Mouse (Mus musculus) ES-Bruce4 (cell line): ENCODE measurements at regions not wholly inside any gene's neighbourhood (a gene's known extent, or its start where the extent isn't known, plus 50 kb on each side); places are given as distances from the start of the nearest gene placed in this dataset.

Experiments used
- H3K27ac ChIP-seq: 2 replicates; pipeline ENCODE4 v1.5.1; 2012; ENCODE audit warnings: low read length, inconsistent platforms; ENCODE audit not compliant: insufficient read depth
- H3K27me3 ChIP-seq: 2 replicates; pipeline ENCODE4 v1.6.1; 2012; ENCODE audit warnings: mild to moderate bottlenecking, low read length, inconsistent platforms; ENCODE audit not compliant: control insufficient read depth, poor library complexity, insufficient read depth, severe bottlenecking
- H3K36me3 ChIP-seq: 2 replicates; pipeline ENCODE4 v1.6.1; 2012; ENCODE audit warnings: inconsistent platforms, mild to moderate bottlenecking, low read length, moderate library complexity; ENCODE audit not compliant: control insufficient read depth, poor library complexity, insufficient read depth, severe bottlenecking
- H3K4me1 ChIP-seq: one replicate; pipeline ENCODE4 v1.8.1; 2011; ENCODE audit warnings: low read length; ENCODE audit not compliant: control insufficient read depth, insufficient read depth
- H3K4me3 ChIP-seq: 2 replicates; pipeline ENCODE4 v1.5.1; 2011; ENCODE audit warnings: low read depth, mild to moderate bottlenecking, low read length
- H3K9ac ChIP-seq: 2 replicates; pipeline ENCODE4 v1.6.1; 2012; ENCODE audit warnings: low read depth, mild to moderate bottlenecking, inconsistent platforms; ENCODE audit not compliant: poor library complexity, severe bottlenecking
- H3K9me3 ChIP-seq: replicated peaks from 2 replicates; pipeline ENCODE4 v1.6.1; 2012; ENCODE audit warnings: mild to moderate bottlenecking, low read length, inconsistent platforms; ENCODE audit not compliant: control insufficient read depth, poor library complexity, insufficient read depth, severe bottlenecking
- CTCF ChIP-seq: IDR thresholded peaks from one replicate; pipeline ENCODE4 v1.8.1; 2011; ENCODE audit warnings: low read depth, low read length
- EP300 ChIP-seq: IDR thresholded peaks from 2 replicates; pipeline ENCODE4 v1.6.1; 2011; ENCODE audit warnings: low read depth, low read length; ENCODE audit not compliant: insufficient read depth
- POLR2A ChIP-seq: IDR thresholded peaks from one replicate; pipeline ENCODE4 v1.8.1; 2011; ENCODE audit warnings: low read length; ENCODE audit not compliant: insufficient read depth

- peaks cover 9% of the 10 kb centered on the region; the same call in 1 of the 2 replicates for H3K9me3 ChIP-seq
Observed at GRCm38 (mm10) chr10:43777612-43778600, 123.6 kb downstream of the Qrsl1 start.

GRCm38 (mm10) chr10:43780571-43780970 is 121.0 kb downstream of the Qrsl1 start:
- no peaks in the 10 kb centered on the region for H3K27me3 ChIP-seq
- H3K27ac ChIP-seq: no peak overlapping the region
- TF ChIP-seq POLR2A (no peak), CTCF (no peak), EP300 (no peak)
- no peaks in the 10 kb centered on the region for H3K36me3 ChIP-seq
- no peak overlapping the region for H3K4me3 ChIP-seq
- peaks cover 9% of the 10 kb centered on the region; the same call in 1 of the 2 replicates for H3K9me3 ChIP-seq
- no peaks in the 10 kb centered on the region for H3K4me1 ChIP-seq
- H3K9ac ChIP-seq: no peak overlapping the region

More at GRCm38 (mm10) chr10:43777612-43778600, 123.6 kb downstream of the Qrsl1 start:
- Histone ChIP-seq H3K27ac (no peak overlapping the region), H3K27me3 (no peaks in the 10 kb centered on the region), H3K4me3 (no peak overlapping the region), H3K9ac (no peak overlapping the region), H3K36me3 (no peaks in the 10 kb centered on the region), H3K4me1 (no peaks in the 10 kb centered on the region)
- TF ChIP-seq EP300 (no peak), POLR2A (no peak), CTCF (no peak)

GRCm38 (mm10) chr10:43783304-43783703 is 118.2 kb downstream of the Qrsl1 start:
- H3K4me3 ChIP-seq: no peak overlapping the region
- H3K36me3 ChIP-seq: no peaks in the 10 kb centered on the region
- no peak for TF ChIP-seq EP300
- TF ChIP-seq POLR2A: no peak
- TF ChIP-seq CTCF: no peak
- H3K27me3 ChIP-seq: no peaks in the 10 kb centered on the region
- H3K4me1 ChIP-seq: no peaks in the 10 kb centered on the region
- H3K9me3 ChIP-seq: peaks cover 9% of the 10 kb centered on the region; the same call in 1 of the 2 replicates
- no peak overlapping the region for H3K9ac ChIP-seq
- no peak overlapping the region for H3K27ac ChIP-seq

- no peaks in the 10 kb centered on the region for H3K9me3 ChIP-seq
- no peak overlapping the region for H3K27ac ChIP-seq
- H3K4me3 ChIP-seq: no peak overlapping the region
- H3K36me3 ChIP-seq: no peaks in the 10 kb centered on the region
- H3K27me3 ChIP-seq: no peaks in the 10 kb centered on the region
- H3K4me1 ChIP-seq: no peaks in the 10 kb centered on the region
- TF ChIP-seq CTCF (no peak), EP300 (no peak), POLR2A (no peak)
- H3K9ac ChIP-seq: no peak overlapping the region
Observed at GRCm38 (mm10) chr10:43790780-43791179, 110.8 kb downstream of the Qrsl1 start.

- Histone ChIP-seq H3K4me3 (no peak overlapping the region), H3K27me3 (no peaks in the 10 kb centered on the region), H3K36me3 (no peaks in the 10 kb centered on the region), H3K9ac (no peak overlapping the region), H3K27ac (no peak overlapping the region), H3K9me3 (no peaks in the 10 kb centered on the region), H3K4me1 (no peaks in the 10 kb centered on the region)
- TF ChIP-seq CTCF: no peak
- TF ChIP-seq EP300: no peak
- TF ChIP-seq POLR2A: no peak
Observed at GRCm38 (mm10) chr10:43791525-43792021, 110.0 kb downstream of the Qrsl1 start.

- H3K36me3 ChIP-seq: no peaks in the 10 kb centered on the region
- TF ChIP-seq EP300 (no peak), POLR2A (no peak), CTCF (no peak)
- no peak overlapping the region for H3K27ac ChIP-seq
- H3K4me3 ChIP-seq: no peak overlapping the region
- no peak overlapping the region for H3K9ac ChIP-seq
- no peaks in the 10 kb centered on the region for H3K4me1 ChIP-seq
- no peaks in the 10 kb centered on the region for H3K9me3 ChIP-seq
- H3K27me3 ChIP-seq: no peaks in the 10 kb centered on the region
Observed at GRCm38 (mm10) chr10:43792618-43793017, 108.9 kb downstream of the Qrsl1 start.
